Mouse (Mus musculus) neural tube, embryonic 11.5 days (tissue): ENCODE measurements around the gene Olfr653. TPM values are rescaled to one million over a fixed set of nuclear protein-coding genes. Genes with fewer than 3 reads are reported as not detected.

Experiments
- ATAC-seq: fragments of 200-750 bp; cut with Nextera tagmentation; 2 replicates; pipeline ENCODE4 v1.8.0; 2017; ENCODE audit warnings: moderate number of reproducible peaks, mild to moderate bottlenecking, moderate TSS enrichment, moderate library complexity; ENCODE audit not compliant: insufficient read depth, low FRiP score, low TSS enrichment
- DNase-seq: peaks from one replicate; pipeline ENCODE4 v3.0.0-alpha.2; 2015; ENCODE audit warnings: low spot score
- H3K27ac ChIP-seq: fragments of 300-500 bp; sonication (generic); 2 replicates; pipeline ENCODE4 v1.5.1; 2014; ENCODE audit warnings: low read depth, mild to moderate bottlenecking, low read length
- H3K27me3 ChIP-seq: fragments of 300-500 bp; sonication (generic); 2 replicates; pipeline ENCODE4 v1.6.1; 2014; ENCODE audit warnings: mild to moderate bottlenecking, low read length, mixed read lengths; ENCODE audit not compliant: control insufficient read depth, insufficient read depth
- H3K36me3 ChIP-seq: fragments of 300-500 bp; sonication (generic); 2 replicates; pipeline ENCODE4 v1.6.1; 2014; ENCODE audit warnings: mild to moderate bottlenecking, low read length, moderate library complexity, mixed read lengths; ENCODE audit not compliant: control insufficient read depth, insufficient read depth
- H3K4me1 ChIP-seq: fragments of 300-500 bp; sonication (generic); 2 replicates; pipeline ENCODE4 v1.6.1; 2014; ENCODE audit warnings: low read length, mixed read lengths; ENCODE audit not compliant: control insufficient read depth, insufficient read depth
- H3K4me2 ChIP-seq: fragments of 300-500 bp; sonication (generic); 2 replicates; pipeline ENCODE4 v1.6.1; 2014; ENCODE audit warnings: low read depth, mild to moderate bottlenecking, moderate library complexity
- H3K4me3 ChIP-seq: fragments of 300-500 bp; sonication (generic); 2 replicates; pipeline ENCODE4 v1.5.1; 2014; ENCODE audit warnings: low read depth, low read length
- H3K9ac ChIP-seq: fragments of 300-500 bp; sonication (generic); 2 replicates; pipeline ENCODE4 v1.6.1; 2014; ENCODE audit warnings: mild to moderate bottlenecking, low read length
- H3K9me3 ChIP-seq: fragments of 300-500 bp; sonication (generic); 2 replicates; pipeline ENCODE4 v1.6.1; 2016; ENCODE audit warnings: low read length; ENCODE audit not compliant: control insufficient read depth
- WGBS: fragments of 180-500 bp; shearing (Covaris S2); extraction: QIAGEN DNeasy Blood & Tissue Kit; methylation state at CpG from one replicate; pipeline ENCODE4 v1.1.7; 2014; 5-methylcytosine and 5-hydroxymethylcytosine counted together
- polyA plus RNA-seq: library from polyadenylated mRNA; unstranded; fragments of >200 nt; fragmentation: Nextera tagmentation; extraction: Ambion mirVana; gene quantifications from 2 replicates; pipeline ENCODE4 v1.2.1, GENCODE M21; 2014

The Olfr653 gene
- polyA plus RNA-seq, 1 experiment from 2014 or later = not detected

DNA sequence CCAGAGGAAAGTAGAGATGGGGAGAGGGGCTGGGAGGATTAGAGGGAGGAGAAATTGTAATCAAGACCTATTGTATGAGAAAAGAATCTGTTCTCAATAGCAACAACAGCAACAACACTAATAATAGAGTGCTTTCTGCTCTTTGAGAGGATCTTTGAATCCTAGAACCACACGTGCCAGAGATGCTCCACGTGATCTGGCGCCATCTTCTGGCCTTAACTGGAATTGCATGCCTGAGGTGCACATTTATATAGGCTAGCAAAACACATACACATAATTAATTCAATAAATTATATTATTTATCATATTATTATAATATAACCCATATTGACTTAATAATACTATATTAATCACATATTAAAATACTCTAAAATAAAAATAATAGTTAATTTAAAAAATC lies 26.1 kb downstream of the Olfr653 start:
- Histone ChIP-seq H3K36me3 (no peaks in the 10 kb centered on the region), H3K27me3 (no peaks in the 10 kb centered on the region), H3K4me3 (no peak overlapping the region), H3K9ac (no peak overlapping the region), H3K9me3 (no peaks in the 10 kb centered on the region), H3K4me2 (no peak overlapping the region), H3K4me1 (no peaks in the 10 kb centered on the region), H3K27ac (no peak overlapping the region)
- 5% methylated on average over 3 of the region's 3 CpGs for WGBS
- ATAC-seq = no peak
- peak; percentile 26 for DNase-seq

DNA sequence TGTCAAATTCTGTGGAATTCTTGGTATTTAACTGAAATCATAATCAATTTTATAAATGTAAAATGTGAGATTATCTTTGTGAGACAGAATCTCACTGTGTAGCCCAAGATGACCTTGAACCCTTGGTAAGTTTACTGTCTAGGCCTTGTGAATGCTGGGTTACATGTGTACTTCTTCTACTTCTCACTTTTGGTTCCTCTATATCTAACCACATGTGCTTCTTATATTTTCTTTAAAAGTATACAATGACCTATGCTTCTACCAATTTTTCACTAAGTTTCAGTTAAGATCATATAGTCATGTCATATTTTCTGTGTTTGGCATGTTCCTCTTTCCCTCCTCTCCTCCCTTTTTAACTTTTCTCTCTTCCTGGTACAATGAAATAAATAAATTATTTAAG lies 27.6 kb downstream of the Olfr653 start:
- no peak for ATAC-seq
- H3K27me3 ChIP-seq = no peaks in the 10 kb centered on the region
- no peak for DNase-seq

GRCm38 (mm10) chr7:104613655-104614054 lies 36.5 kb downstream of the Olfr653 start, which contains the start of gene Olfr656:
Gene Olfr656 (plus strand): TSS chr7:104613955.
- Histone ChIP-seq H3K4me1 (no peaks in the 10 kb centered on the region), H3K36me3 (no peaks in the 10 kb centered on the region), H3K4me2 (no peak within 1 kb of the TSS), H3K9me3 (no peaks in the 10 kb centered on the region), H3K27me3 (no peaks in the 10 kb centered on the region), H3K27ac (no peak within 1 kb of the TSS), H3K9ac (no peak within 1 kb of the TSS), H3K4me3 (no peak within 1 kb of the TSS)
- ATAC-seq = no peak
- WGBS = 83% methylated on average over 4 of the region's 4 CpGs
- DNase-seq = no peak

More for the DNA sequence above, 27.6 kb downstream of the Olfr653 start:
- no peaks in the 10 kb centered on the region for H3K36me3 ChIP-seq
- H3K9me3 ChIP-seq = no peaks in the 10 kb centered on the region
- H3K4me1 ChIP-seq = no peaks in the 10 kb centered on the region
- no peak overlapping the region for H3K27ac ChIP-seq
- no peak overlapping the region for H3K4me3 ChIP-seq
- no peak overlapping the region for H3K4me2 ChIP-seq
- no peak overlapping the region for H3K9ac ChIP-seq

DNA sequence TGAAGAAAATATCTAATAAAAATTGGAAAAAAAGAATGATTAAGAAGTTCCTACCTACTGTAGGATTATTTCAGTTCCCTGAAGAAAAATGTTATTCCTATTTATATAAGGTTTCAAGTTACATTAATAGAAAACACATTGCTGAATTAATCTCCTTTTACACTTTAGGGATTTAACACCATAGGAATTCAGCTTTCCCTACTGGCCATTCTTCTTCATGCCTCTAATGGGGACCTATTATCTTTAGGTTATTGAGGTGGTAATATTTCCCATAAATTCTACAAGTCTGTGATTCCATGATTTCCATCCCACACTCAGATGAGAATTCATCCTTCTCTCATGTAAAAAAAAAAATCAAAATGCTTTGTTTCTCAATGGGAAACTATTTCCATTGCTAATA lies 47.4 kb downstream of the Olfr653 start, which contains the start of gene Olfr657:
TSS of gene Olfr657 (plus strand) at position 301 of the 400 bp plus-strand sequence.
- no peak for ATAC-seq
- no peaks in the 10 kb centered on the region for H3K27me3 ChIP-seq
- H3K4me2 ChIP-seq = no peak within 1 kb of the TSS

More for the DNA sequence above, 47.4 kb downstream of the Olfr653 start, which contains the start of gene Olfr657:
- no peaks in the 10 kb centered on the region for H3K36me3 ChIP-seq
- H3K4me3 ChIP-seq = no peak within 1 kb of the TSS
- no peaks in the 10 kb centered on the region for H3K9me3 ChIP-seq
- no peak within 1 kb of the TSS for H3K9ac ChIP-seq
- DNase-seq = no peak
- H3K27ac ChIP-seq = no peak within 1 kb of the TSS
- no peaks in the 10 kb centered on the region for H3K4me1 ChIP-seq

Other genes with a start within 250 kb of the Olfr653 start
- not detected in 2 replicates for gene Trim34b, start 247.8 kb upstream of the Olfr653 start, polyA plus RNA-seq
- gene Trim12c, start 224.0 kb upstream of the Olfr653 start, polyA plus RNA-seq = 0.45 and 0.62 TPM in 2 replicates
- not detected in 2 replicates for gene Trim30b, start 207.4 kb upstream of the Olfr653 start, polyA plus RNA-seq
- gene Trim30c, start 176.5 kb upstream of the Olfr653 start, polyA plus RNA-seq = not detected in 2 replicates
- gene Trim30a, start 112.1 kb upstream of the Olfr653 start, polyA plus RNA-seq = 0.95 and 1.1 TPM in 2 replicates
- 0.35 and 0.38 TPM in 2 replicates for gene Trim30d, start 69.5 kb upstream of the Olfr653 start, polyA plus RNA-seq
- gene Olfr651, start 27.2 kb upstream of the Olfr653 start, polyA plus RNA-seq = not detected in 2 replicates
- not detected in 2 replicates for gene Olfr652, start 16.4 kb upstream of the Olfr653 start, polyA plus RNA-seq
- not detected in 2 replicates for gene Olfr654, start 9.7 kb downstream of the Olfr653 start, polyA plus RNA-seq
- gene Olfr655, start 24.5 kb downstream of the Olfr653 start, polyA plus RNA-seq = not detected in 2 replicates
- gene Olfr656, start 36.6 kb downstream of the Olfr653 start, polyA plus RNA-seq = not detected in 2 replicates
- gene Olfr657, start 47.5 kb downstream of the Olfr653 start, polyA plus RNA-seq = not detected in 2 replicates
- gene Olfr658, start 70.0 kb downstream of the Olfr653 start, polyA plus RNA-seq = 0.08 TPM in 1 of 2 replicates, not detected in the other
- gene Olfr659, start 89.4 kb downstream of the Olfr653 start, polyA plus RNA-seq = not detected in 2 replicates
- not detected in 2 replicates for gene Olfr661, start 109.2 kb downstream of the Olfr653 start, polyA plus RNA-seq
- not detected in 2 replicates for gene Usp17le, start 200.2 kb downstream of the Olfr653 start, polyA plus RNA-seq